Mouse (Mus musculus): Measurements from ENCODE around the gene Nipal4.

The Nipal4 gene

DNA sequence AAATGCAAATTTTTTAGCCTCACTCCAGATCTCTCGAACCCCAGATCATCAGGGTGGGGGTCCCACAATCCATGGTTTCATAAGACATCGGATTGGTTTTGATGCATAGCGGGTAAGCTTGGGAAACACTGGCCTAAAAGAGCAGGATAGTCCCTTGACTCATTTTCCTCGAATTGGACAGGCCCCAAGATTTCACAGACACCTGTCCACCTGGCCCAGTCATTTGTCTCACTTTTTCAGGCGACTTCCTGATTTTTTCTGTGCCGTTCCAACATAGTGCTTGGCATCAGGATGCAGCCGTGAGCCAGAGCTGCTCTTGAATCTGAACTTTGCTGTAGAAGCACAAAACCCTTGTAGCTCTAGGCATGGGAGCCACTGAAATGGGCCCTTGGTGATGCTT lies 52.1 kb downstream of the Nipal4 start:
- DNase-seq, result no peak

GRCm38 (mm10) chr11:46113211-46113610 lies 53.1 kb downstream of the Nipal4 start:
- DNase-seq, result no peak

GRCm38 (mm10) chr11:46110945-46111287 lies 55.4 kb downstream of the Nipal4 start:
- no peak for DNase-seq

GRCm38 (mm10) chr11:46110156-46110944 lies 56.0 kb downstream of the Nipal4 start:
- no peak for DNase-seq

DNA sequence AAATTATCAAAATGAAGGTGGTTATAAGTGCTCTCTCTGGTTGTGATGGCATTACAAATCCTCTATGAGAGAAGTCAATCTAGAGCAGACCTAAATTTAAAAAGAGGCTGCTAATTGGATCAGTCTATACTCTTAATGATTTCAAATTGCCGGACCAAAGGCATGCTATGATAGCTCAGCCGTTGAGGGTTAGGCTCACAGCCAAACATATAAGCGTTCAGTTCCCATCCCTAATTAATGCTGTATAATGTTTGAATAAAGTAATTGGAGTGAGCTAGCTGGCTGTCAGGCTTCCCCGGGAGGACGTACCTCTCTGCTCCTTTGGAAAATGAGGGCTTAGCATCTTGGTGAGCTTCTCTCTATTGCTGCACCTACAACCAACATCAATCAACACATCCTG lies 57.1 kb downstream of the Nipal4 start:
- DNase-seq, result no peak

DNA sequence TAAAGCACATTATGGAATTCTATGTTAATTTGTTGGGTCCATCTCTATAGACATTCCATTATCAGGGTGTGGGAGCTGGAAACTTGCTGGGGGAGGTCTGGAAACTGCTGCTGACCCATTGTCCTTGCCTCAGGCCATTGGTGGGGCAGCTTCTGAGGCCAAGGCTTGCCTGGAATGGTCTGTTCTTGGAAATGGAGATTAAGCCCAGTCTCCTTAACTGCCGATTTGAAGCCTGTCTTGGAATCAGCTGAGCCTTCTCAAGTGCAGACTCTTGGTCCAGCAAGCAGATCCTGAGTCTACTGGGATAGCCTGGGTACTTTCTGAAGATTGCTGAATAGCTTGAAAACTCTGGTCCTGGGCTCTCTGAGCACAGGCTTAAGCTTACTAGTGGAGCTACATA lies 59.3 kb downstream of the Nipal4 start:
- DNase-seq, result no peak

- no peak for DNase-seq
Observed at GRCm38 (mm10) chr11:46102107-46102506, 64.2 kb downstream of the Nipal4 start.
